Mouse (Mus musculus) brain, embryonic 14.5 days (tissue): ENCODE results near the gene B3gntl1. TPM values are rescaled to one million over a fixed set of nuclear protein-coding genes. Genes with fewer than 3 reads are reported as not detected.

Experiments
- DNase-seq: peaks from one replicate; pipeline ENCODE4 v3.0.0-alpha.2; 2011; ENCODE audit warnings: low read depth
- CTCF ChIP-seq: fragments of 200-500 bp; IDR thresholded peaks from 2 replicates; pipeline ENCODE4 v1.5.1; 2012; ENCODE audit warnings: inconsistent platforms, mild to moderate bottlenecking, moderate library complexity, borderline replicate concordance; ENCODE audit not compliant: insufficient read depth, insufficient read length; ENCODE audit errors: extremely low read depth
- POLR2A ChIP-seq: fragments of 200-500 bp; IDR thresholded peaks from 2 replicates; pipeline ENCODE4 v1.6.1; 2012; ENCODE audit warnings: mild to moderate bottlenecking, inconsistent platforms, borderline replicate concordance; ENCODE audit not compliant: poor library complexity, insufficient read depth, insufficient read length, severe bottlenecking; ENCODE audit errors: extremely low read depth
- polyA plus RNA-seq: library from polyadenylated mRNA; depleted of rRNA; stranded (reverse); fragments of >200 nt; gene quantifications from 2 replicates; pipeline ENCODE4 v1.2.3, GENCODE M21; 2012

Gene B3gntl1
- polyA plus RNA-seq, 1 experiment, result 8.5 TPM

GRCm38 (mm10) chr11:121654406-121654945, 18.5 kb downstream of the B3gntl1 start:
- no peak for DNase-seq
- no peak for TF ChIP-seq POLR2A
- no peak for TF ChIP-seq CTCF

- DNase-seq, result no peak
- TF ChIP-seq POLR2A, result no peak
- no peak for TF ChIP-seq CTCF
Measured at GRCm38 (mm10) chr11:121653631-121654030, 19.3 kb downstream of the B3gntl1 start.

- DNase-seq, result peak; percentile 59
- peak; percentile 54; the same call in 1 of the 2 replicates for TF ChIP-seq CTCF
- TF ChIP-seq POLR2A, result no peak
Measured at GRCm38 (mm10) chr11:121652547-121653305, 20.2 kb downstream of the B3gntl1 start.

- DNase-seq, result no peak
- TF ChIP-seq POLR2A (no peak), CTCF (no peak)
Measured at GRCm38 (mm10) chr11:121651983-121652382, 21.0 kb downstream of the B3gntl1 start.

- TF ChIP-seq POLR2A, result no peak
- TF ChIP-seq CTCF, result no peak
- DNase-seq, result no peak
Measured at GRCm38 (mm10) chr11:121651556-121651955, 21.4 kb downstream of the B3gntl1 start.

GRCm38 (mm10) chr11:121650668-121651067, 22.3 kb downstream of the B3gntl1 start:
- DNase-seq, result no peak
- TF ChIP-seq CTCF (no peak), POLR2A (no peak)

GRCm38 (mm10) chr11:121649900-121650299, 23.1 kb downstream of the B3gntl1 start:
- peak; percentile 35 for DNase-seq
- TF ChIP-seq CTCF (peak; percentile 8; the same call in 1 of the 2 replicates), POLR2A (no peak)

GRCm38 (mm10) chr11:121648166-121648565, 24.8 kb downstream of the B3gntl1 start:
- no peak for DNase-seq
- TF ChIP-seq POLR2A, result no peak
- TF ChIP-seq CTCF, result no peak

- DNase-seq, result no peak
- no peak for TF ChIP-seq CTCF
Measured at GRCm38 (mm10) chr11:121647321-121647720, 25.6 kb downstream of the B3gntl1 start.

- no peak for TF ChIP-seq POLR2A
- TF ChIP-seq CTCF, result no peak
- DNase-seq, result no peak
Measured at GRCm38 (mm10) chr11:121645394-121645793, 27.6 kb downstream of the B3gntl1 start.

GRCm38 (mm10) chr11:121641501-121642145, 31.3 kb downstream of the B3gntl1 start:
- DNase-seq, result peak; percentile 16
- TF ChIP-seq CTCF (no peak), POLR2A (no peak)
